14 mouse cellular contexts compared by ENCODE assay signal in the genomic region with DNA sequence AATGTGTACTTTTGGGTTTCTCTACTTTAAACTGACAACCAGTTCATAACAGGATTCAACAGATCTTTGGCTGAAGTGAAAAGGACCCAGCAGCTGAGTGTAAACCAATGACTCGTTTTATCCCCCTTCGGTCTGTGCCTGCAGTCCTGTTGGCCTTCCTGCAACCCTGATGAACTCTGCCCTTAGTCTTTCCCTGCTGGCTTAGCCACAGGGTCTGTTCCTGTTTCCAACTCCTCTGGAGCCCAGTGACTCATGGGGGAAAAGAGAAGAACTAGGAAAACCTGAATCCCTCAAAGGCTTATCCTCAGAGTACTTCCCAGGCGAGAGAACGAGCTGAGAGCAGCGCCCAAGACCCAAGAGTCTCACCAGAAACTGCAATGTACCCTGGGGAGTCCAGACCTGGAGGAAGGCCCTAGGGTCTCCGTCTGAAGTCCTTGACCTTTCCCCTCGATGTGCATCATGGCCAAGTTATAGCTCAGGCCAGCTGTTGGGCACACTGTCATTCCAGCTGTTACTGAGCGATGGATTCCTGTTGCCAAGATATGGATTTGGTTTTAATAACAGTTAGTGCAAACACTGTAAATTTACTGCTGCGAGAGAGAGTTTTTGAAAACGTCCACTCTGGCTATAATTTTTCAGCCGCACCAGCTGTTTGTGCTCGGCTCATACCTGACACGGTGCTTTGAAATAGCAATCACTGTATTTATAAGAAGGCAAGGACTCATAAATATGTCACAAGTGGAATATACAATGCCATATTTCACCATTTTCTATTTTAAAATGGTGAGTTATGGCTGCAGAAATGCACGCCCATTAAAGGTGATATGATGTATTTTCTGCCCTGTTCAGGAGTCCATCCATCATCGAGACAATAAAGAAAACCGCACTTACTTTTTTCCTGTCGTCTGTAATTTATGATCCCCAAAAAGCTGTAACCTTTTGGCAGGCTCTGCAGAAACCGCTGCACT.
DNase-seq lines count a peak whose midpoint lies in the region; ATAC-seq lines count a peak whose summit lies in the region.
"Had no signal": no experiment of that assay in that cellular context is flagged by ENCODE, and none has a peak within 500 bp of the region (broad histone marks: within the 10 kb centered on the region; RNA-seq: fewer than 3 reads in every experiment).

No protein-coding gene starts in this region.

- no peak overlapping the region for H3K4me2 ChIP-seq in neural tube, embryonic 13.5 days
- no peak overlapping the region for H3K4me2 ChIP-seq in neural tube, embryonic 15.5 days
- H3K4me2 ChIP-seq in limb, embryonic 11.5 days (ENCODE audit: low read depth, severe bottlenecking) = no peak overlapping the region
- H3K4me2 ChIP-seq in midbrain, embryonic 14.5 days (ENCODE audit: low read length) = no peak overlapping the region
- H3K4me2 ChIP-seq: liver, embryonic 13.5 days; neural tube, embryonic 12.5 days had no signal

- H3K36me3 ChIP-seq in neural tube, embryonic 13.5 days = no peaks in the 10 kb centered on the region
- no peaks in the 10 kb centered on the region for H3K36me3 ChIP-seq in neural tube, embryonic 15.5 days
- H3K36me3 ChIP-seq in limb, embryonic 11.5 days (ENCODE audit: control insufficient read depth, insufficient read depth, low read length) = no peaks in the 10 kb centered on the region
- no peaks in the 10 kb centered on the region for H3K36me3 ChIP-seq in midbrain, embryonic 14.5 days (ENCODE audit: control insufficient read depth, insufficient read depth, low read length)
- H3K36me3 ChIP-seq: liver, embryonic 13.5 days; neural tube, embryonic 12.5 days had no signal

- 0 out of 2 replicates have a peak, but pooled peaks have one; percentile 40 for ATAC-seq in neural tube, embryonic 13.5 days (ENCODE audit: low read depth)
- no peak for ATAC-seq in neural tube, embryonic 15.5 days (ENCODE audit: low FRiP score)
- peak; percentile 88 for ATAC-seq in limb, embryonic 11.5 days (ENCODE audit: insufficient number of reproducible peaks, low FRiP score, low TSS enrichment, low read depth)
- no peak for ATAC-seq in midbrain, embryonic 14.5 days (ENCODE audit: low FRiP score, low TSS enrichment)

- no peaks in the 10 kb centered on the region for H3K27me3 ChIP-seq in neural tube, embryonic 13.5 days
- no peaks in the 10 kb centered on the region for H3K27me3 ChIP-seq in neural tube, embryonic 15.5 days (replicated peaks)
- H3K27me3 ChIP-seq in limb, embryonic 11.5 days (ENCODE audit: control insufficient read depth, insufficient read depth, low read length) = no peaks in the 10 kb centered on the region; the same call in 1 of the 2 replicates
- no peaks in the 10 kb centered on the region for H3K27me3 ChIP-seq in midbrain, embryonic 14.5 days (ENCODE audit: control insufficient read depth, insufficient read depth, low read length)
- H3K27me3 ChIP-seq: liver, embryonic 13.5 days; megakaryocyte, embryonic 14.5 days; neural tube, embryonic 12.5 days had no signal

- H3K4me3 ChIP-seq in neural tube, embryonic 13.5 days = no peak overlapping the region
- no peak overlapping the region for H3K4me3 ChIP-seq in neural tube, embryonic 15.5 days (replicated peaks)
- no peak overlapping the region for H3K4me3 ChIP-seq in limb, embryonic 11.5 days (ENCODE audit: low read depth, low read length)
- H3K4me3 ChIP-seq in midbrain, embryonic 14.5 days (replicated peaks; ENCODE audit: low read depth, low read length) = no peak overlapping the region
- H3K4me3 ChIP-seq: heart, adult 2 months; liver, embryonic 13.5 days; megakaryocyte, embryonic 14.5 days; neural tube, embryonic 12.5 days had no signal

- no peaks in the 10 kb centered on the region for H3K9me3 ChIP-seq in neural tube, embryonic 13.5 days
- no peaks in the 10 kb centered on the region for H3K9me3 ChIP-seq in neural tube, embryonic 15.5 days (replicated peaks)
- H3K9me3 ChIP-seq in limb, embryonic 11.5 days (ENCODE audit: control insufficient read depth, low read length) = no peaks in the 10 kb centered on the region
- no peaks in the 10 kb centered on the region for H3K9me3 ChIP-seq in midbrain, embryonic 14.5 days (ENCODE audit: control insufficient read depth, low read length)
- H3K9me3 ChIP-seq: liver, embryonic 13.5 days; megakaryocyte, embryonic 14.5 days; neural tube, embryonic 12.5 days had no signal

- intact Hi-C loops in heart, postnatal 10 days (cut with DNase I) = no loop called here

- 0 out of 2 replicates have a peak overlapping the region, but pooled peaks have one; percentile 5 for H3K27ac ChIP-seq in neural tube, embryonic 13.5 days (replicated peaks)
- no peak overlapping the region for H3K27ac ChIP-seq in neural tube, embryonic 15.5 days (replicated peaks)
- H3K27ac ChIP-seq in limb, embryonic 11.5 days (replicated peaks; ENCODE audit: low read depth, low read length) = no peak overlapping the region
- no peak overlapping the region for H3K27ac ChIP-seq in midbrain, embryonic 14.5 days (replicated peaks; ENCODE audit: low read depth, low read length)
- H3K27ac ChIP-seq: heart, adult 2 months; liver, embryonic 13.5 days; neural tube, embryonic 12.5 days had no signal

- H3K9ac ChIP-seq in neural tube, embryonic 13.5 days = no peak overlapping the region
- no peak overlapping the region for H3K9ac ChIP-seq in neural tube, embryonic 15.5 days (replicated peaks)
- H3K9ac ChIP-seq in limb, embryonic 11.5 days (ENCODE audit: low read length) = no peak overlapping the region
- no peak overlapping the region for H3K9ac ChIP-seq in midbrain, embryonic 14.5 days (replicated peaks; ENCODE audit: low read length)
- H3K9ac ChIP-seq: liver, embryonic 13.5 days; neural tube, embryonic 12.5 days had no signal

- DNase-seq in heart, adult 11 months = peak; percentile 92
- no peak for DNase-seq in heart, postnatal 10 days
- peak; percentile 56 for DNase-seq in limb, embryonic 11.5 days (ENCODE audit: low spot score)
- peak; percentile 47 for DNase-seq in yolk sac, embryonic 10.5 days (ENCODE audit: low spot score)
- DNase-seq in midbrain, embryonic 14.5 days = no peak
- DNase-seq: cerebellum, adult 9-11 months; heart, adult 2 months; heart, postnatal 4 days; kidney, postnatal 25 days; liver, embryonic 13.5 days had no signal

- peaks cover 9% of the 10 kb centered on the region for H3K4me1 ChIP-seq in neural tube, embryonic 13.5 days (replicated peaks)
- 0 out of 2 replicates have a peak, but pooled peaks cover 12% of the 10 kb centered on the region for H3K4me1 ChIP-seq in neural tube, embryonic 15.5 days
- peaks cover 20% of the 10 kb centered on the region for H3K4me1 ChIP-seq in limb, embryonic 11.5 days (ENCODE audit: control insufficient read depth, insufficient read depth, low read length)
- no peaks in the 10 kb centered on the region for H3K4me1 ChIP-seq in midbrain, embryonic 14.5 days (ENCODE audit: control insufficient read depth, insufficient read depth, low read length)
- H3K4me1 ChIP-seq: liver, embryonic 13.5 days; megakaryocyte, embryonic 14.5 days; neural tube, embryonic 12.5 days had no signal

- 61% methylated on average over 18 of the region's 18 CpGs for WGBS in neural tube, embryonic 13.5 days
- WGBS in neural tube, embryonic 15.5 days = 58% methylated on average over 18 of the region's 18 CpGs
- WGBS in limb, embryonic 11.5 days = 34% methylated on average over 18 of the region's 18 CpGs
- WGBS in midbrain, embryonic 14.5 days = 90% methylated on average over 18 of the region's 18 CpGs

Comparison
In these comparisons a context has a peak if more than half of its experiments do, and no peak if none do; other contexts are left out.
1. DNase-seq: peak in heart, adult 11 months (single experiment), limb, embryonic 11.5 days (single experiment) and yolk sac, embryonic 10.5 days (single experiment); none in heart, postnatal 10 days (0 of 2) and midbrain, embryonic 14.5 days (single experiment).
2. ATAC-seq: peak in neural tube, embryonic 13.5 days (single experiment) and limb, embryonic 11.5 days (single experiment); none in neural tube, embryonic 15.5 days (single experiment) and midbrain, embryonic 14.5 days (single experiment).